Mouse (Mus musculus): ENCODE results near the gene Mcu. TPM values are rescaled to one million over a fixed set of nuclear protein-coding genes. Genes with fewer than 3 reads are reported as not detected.
A peak's percentile ranks its signal among the peaks of the same experiment; 100 is the strongest.

Mcu gene
- total and polyA plus RNA-seq, 3 experiments = 4.9 to 5.7 (median 5.3) TPM

- H3K27ac ChIP-seq (ENCODE audit: insufficient read depth, low read depth) = no peak overlapping the region
- H3K4me2 ChIP-seq (ENCODE audit: insufficient read depth, low read depth, poor library complexity, severe bottlenecking) = no peak overlapping the region
- no peak for DNase-seq (ENCODE audit: extremely low read depth)
- in situ Hi-C loops (cut with MboI; ENCODE audit: low pct_ligation_motif_present, low pct_unique_long_range_greater_than_20kb, low sequenced_read_pairs) (no loop called here), dilution Hi-C loops (cut with MboI; ENCODE audit: extremely low pct_ligation_motif_present, extremely low pct_unique_long_range_greater_than_20kb, low sequenced_read_pairs) (no loop called here)
- no peak for TF ChIP-seq KAT2A (IDR thresholded peaks at IDR 0.05; ENCODE audit: insufficient replicate concordance, low read length)
- TF ChIP-seq ZNF384 (IDR thresholded peaks at IDR 0.05; ENCODE audit: low read depth, low read length) = no peak
- TF ChIP-seq CTCF (conservative IDR thresholded peaks at IDR 0.05 in 1 of 2, IDR thresholded peaks at IDR 0.05 in 1 of 2; ENCODE audit: low read depth in 2 of 2, low read length in 2 of 2) = no peak
- no peak overlapping the region for H3K9ac ChIP-seq (ENCODE audit: insufficient read depth, low read depth)
- H3K4me3 ChIP-seq (replicated peaks in 1 of 3; ENCODE audit: low read depth in 2 of 3, low read length in 2 of 3, poor library complexity in 1 of 3) = no peak overlapping the region
- H3K36me3 ChIP-seq (replicated peaks in 1 of 2; ENCODE audit: control insufficient read depth in 1 of 2, insufficient read depth in 1 of 2, low read length in 1 of 2) = peaks cover 0 to 2% of the 10 kb centered on the region in 2 experiments
- H3K79me2 ChIP-seq (replicated peaks; ENCODE audit: control insufficient read depth, extremely low read depth, insufficient read depth, poor library complexity, severe bottlenecking) = no peaks in the 10 kb centered on the region
- H3K9me3 ChIP-seq (replicated peaks; ENCODE audit: low read length) = no peaks in the 10 kb centered on the region
- no peaks in the 10 kb centered on the region for H3K27me3 ChIP-seq (replicated peaks)
- peaks cover 15 to 37% of the 10 kb centered on the region in 2 experiments for H3K4me1 ChIP-seq (ENCODE audit: control insufficient read depth in 1 of 2, insufficient read depth in 2 of 2)
Measured at GRCm38 (mm10) chr10:59590606-59591005, 25.9 kb downstream of the Mcu start.

- dilution Hi-C loops (cut with MboI; ENCODE audit: extremely low pct_ligation_motif_present, extremely low pct_unique_long_range_greater_than_20kb, low sequenced_read_pairs) = no loop called here
- no peaks in the 10 kb centered on the region for H3K9me3 ChIP-seq (replicated peaks; ENCODE audit: low read length)
- peak overlapping the region; percentile 10; the same call in 1 of the 2 replicates for H3K9ac ChIP-seq (ENCODE audit: insufficient read depth, low read depth)
- H3K4me2 ChIP-seq (ENCODE audit: insufficient read depth, low read depth, poor library complexity, severe bottlenecking) = peak overlapping the region; percentile 59
- TF ChIP-seq JUND (conservative IDR thresholded peaks at IDR 0.05; ENCODE audit: low read depth, low read length) = no peak
- no peak for TF ChIP-seq ELF1 (IDR thresholded peaks at IDR 0.05; ENCODE audit: low read depth, low read length)
- no peak for TF ChIP-seq ZMIZ1 (IDR thresholded peaks at IDR 0.05; ENCODE audit: low read depth, low read length)
- no peak for TF ChIP-seq USF1 (IDR thresholded peaks at IDR 0.05; ENCODE audit: low read depth, low read length)
- TF ChIP-seq E2F4 (IDR thresholded peaks at IDR 0.05; ENCODE audit: insufficient replicate concordance, low read depth, low read length) = no peak
- no peak for TF ChIP-seq IRF4 (IDR thresholded peaks at IDR 0.05; ENCODE audit: low read depth, low read length)
- TF ChIP-seq KAT2A (IDR thresholded peaks at IDR 0.05; ENCODE audit: insufficient replicate concordance, low read length) = no peak
- TF ChIP-seq GABPA (IDR thresholded peaks at IDR 0.05; ENCODE audit: insufficient replicate concordance, low read depth, low read length) = no peak
- H3K4me1 ChIP-seq (ENCODE audit: control insufficient read depth in 1 of 2, insufficient read depth in 2 of 2) = peaks cover 15 to 36% of the 10 kb centered on the region in 2 experiments
- peaks cover 0 to 2% of the 10 kb centered on the region in 2 experiments for H3K36me3 ChIP-seq (replicated peaks in 1 of 2; ENCODE audit: control insufficient read depth in 1 of 2, insufficient read depth in 1 of 2, low read length in 1 of 2)
- no peak for DNase-seq (ENCODE audit: extremely low read depth)
- no peaks in the 10 kb centered on the region for H3K27me3 ChIP-seq (replicated peaks)
- H3K79me2 ChIP-seq (replicated peaks; ENCODE audit: control insufficient read depth, extremely low read depth, insufficient read depth, poor library complexity, severe bottlenecking) = no peaks in the 10 kb centered on the region
- peak overlapping the region in 1 of 3 experiments; percentile 32 for H3K4me3 ChIP-seq (replicated peaks in 1 of 3; ENCODE audit: low read depth in 2 of 3, low read length in 2 of 3, poor library complexity in 1 of 3)
- in situ Hi-C loops (cut with MboI; ENCODE audit: low pct_ligation_motif_present, low pct_unique_long_range_greater_than_20kb, low sequenced_read_pairs) = no loop called here
- no peak overlapping the region for H3K27ac ChIP-seq (ENCODE audit: insufficient read depth, low read depth)
Measured at GRCm38 (mm10) chr10:59589856-59590255, 26.6 kb downstream of the Mcu start.

GRCm38 (mm10) chr10:59589420-59589819 lies 27.1 kb downstream of the Mcu start:
- 0 out of 2 replicates have a peak, but pooled peaks have one; percentile 55 for TF ChIP-seq ELF1 (IDR thresholded peaks at IDR 0.05; ENCODE audit: low read depth, low read length)
- no peak for TF ChIP-seq MXI1 (IDR thresholded peaks at IDR 0.05; ENCODE audit: low read depth, low read length)
- TF ChIP-seq EP300 (IDR thresholded peaks at IDR 0.05; ENCODE audit: low read length) = peak; percentile 11; the same call in 1 of the 2 replicates
- peaks cover 14 to 33% of the 10 kb centered on the region in 2 experiments for H3K4me1 ChIP-seq (ENCODE audit: control insufficient read depth in 1 of 2, insufficient read depth in 2 of 2)
- no peaks in the 10 kb centered on the region for H3K9me3 ChIP-seq (replicated peaks; ENCODE audit: low read length)
- peak overlapping the region; percentile 59 for H3K4me2 ChIP-seq (ENCODE audit: insufficient read depth, low read depth, poor library complexity, severe bottlenecking)
- H3K9ac ChIP-seq (ENCODE audit: insufficient read depth, low read depth) = peak overlapping the region; percentile 10; the same call in 1 of the 2 replicates
- DNase-seq (ENCODE audit: extremely low read depth) = peak; percentile 40
- H3K79me2 ChIP-seq (replicated peaks; ENCODE audit: control insufficient read depth, extremely low read depth, insufficient read depth, poor library complexity, severe bottlenecking) = no peaks in the 10 kb centered on the region
- H3K36me3 ChIP-seq (replicated peaks in 1 of 2; ENCODE audit: control insufficient read depth in 1 of 2, insufficient read depth in 1 of 2, low read length in 1 of 2) = peaks cover 0 to 2% of the 10 kb centered on the region in 2 experiments
- no peak overlapping the region for H3K27ac ChIP-seq (ENCODE audit: insufficient read depth, low read depth)
- peak overlapping the region in 1 of 3 experiments; percentile 32 for H3K4me3 ChIP-seq (replicated peaks in 1 of 3; ENCODE audit: low read depth in 2 of 3, low read length in 2 of 3, poor library complexity in 1 of 3)
- in situ Hi-C loops (cut with MboI; ENCODE audit: low pct_ligation_motif_present, low pct_unique_long_range_greater_than_20kb, low sequenced_read_pairs) (no loop called here), dilution Hi-C loops (cut with MboI; ENCODE audit: extremely low pct_ligation_motif_present, extremely low pct_unique_long_range_greater_than_20kb, low sequenced_read_pairs) (no loop called here)
- H3K27me3 ChIP-seq (replicated peaks) = no peaks in the 10 kb centered on the region
